Mouse (Mus musculus): ENCODE measurements around the gene Tmem221. TPM values are rescaled to one million over a fixed set of nuclear protein-coding genes. Genes with fewer than 3 reads are reported as not detected.

The Tmem221 gene
- polyA plus RNA-seq, 1 experiment, result 1.3 TPM

DNA sequence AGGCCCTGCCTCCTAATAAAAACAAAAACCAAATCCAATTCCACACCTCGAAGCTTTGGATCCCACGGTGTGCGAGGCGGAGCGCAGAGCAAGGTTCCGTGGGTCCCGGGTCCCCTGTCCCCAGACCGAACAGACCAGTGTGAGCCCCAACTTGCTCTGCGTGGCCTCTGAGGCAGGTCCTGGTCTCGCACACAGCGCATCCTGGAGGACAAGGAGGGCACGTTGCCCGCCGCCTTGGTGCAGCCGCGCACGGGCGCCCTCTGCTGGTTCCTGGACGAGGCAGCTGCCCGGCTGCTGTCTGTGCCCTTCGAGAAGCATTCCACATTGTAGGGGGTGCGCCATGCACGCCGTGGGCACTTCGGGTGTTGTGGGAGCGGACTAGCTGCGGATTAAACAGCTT lies 37.2 kb upstream of the Tmem221 start:
- TF ChIP-seq FLI1 (IDR thresholded peaks at IDR 0.05; ENCODE audit: low read length) (no peak), GATA1 (IDR thresholded peaks at IDR 0.05; ENCODE audit: borderline replicate concordance, low read length) (no peak)
- Histone ChIP-seq H3K36me3 (replicated peaks; ENCODE audit: low read length) (peaks cover 71% of the 10 kb centered on the region), H3K4me3 (replicated peaks) (peak overlapping the region; percentile 69), H3K27me3 (replicated peaks) (no peaks in the 10 kb centered on the region), H3K9me3 (no peaks in the 10 kb centered on the region), H3K4me1 (peaks cover 54% of the 10 kb centered on the region)

DNA sequence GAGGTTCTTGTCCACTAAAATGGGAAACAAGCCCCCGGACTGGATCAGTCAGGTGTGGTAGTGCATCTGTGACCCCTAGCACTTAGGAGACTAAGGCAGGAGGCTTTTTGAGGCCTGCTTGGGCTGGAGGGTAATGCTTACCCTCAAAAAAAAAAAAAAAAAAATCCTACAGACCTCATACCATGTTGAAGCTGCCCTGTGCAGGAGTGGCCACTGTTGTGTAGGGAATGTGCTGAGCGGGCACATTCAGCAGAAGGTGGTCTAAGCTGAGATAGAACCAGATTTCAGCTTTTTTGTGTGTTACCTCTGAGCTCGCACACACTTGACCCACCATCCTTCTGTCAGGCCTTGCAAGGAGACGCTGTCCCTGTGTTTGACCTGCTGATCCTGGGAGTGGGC lies 35.7 kb upstream of the Tmem221 start:
- no peak for TF ChIP-seq FLI1 (IDR thresholded peaks at IDR 0.05; ENCODE audit: low read length)
- no peak for TF ChIP-seq GATA1 (IDR thresholded peaks at IDR 0.05; ENCODE audit: borderline replicate concordance, low read length)
- Histone ChIP-seq H3K4me3 (replicated peaks) (no peak overlapping the region), H3K4me1 (peaks cover 65% of the 10 kb centered on the region), H3K9me3 (no peaks in the 10 kb centered on the region), H3K36me3 (replicated peaks; ENCODE audit: low read length) (peaks cover 55% of the 10 kb centered on the region), H3K27me3 (replicated peaks) (no peaks in the 10 kb centered on the region)

DNA sequence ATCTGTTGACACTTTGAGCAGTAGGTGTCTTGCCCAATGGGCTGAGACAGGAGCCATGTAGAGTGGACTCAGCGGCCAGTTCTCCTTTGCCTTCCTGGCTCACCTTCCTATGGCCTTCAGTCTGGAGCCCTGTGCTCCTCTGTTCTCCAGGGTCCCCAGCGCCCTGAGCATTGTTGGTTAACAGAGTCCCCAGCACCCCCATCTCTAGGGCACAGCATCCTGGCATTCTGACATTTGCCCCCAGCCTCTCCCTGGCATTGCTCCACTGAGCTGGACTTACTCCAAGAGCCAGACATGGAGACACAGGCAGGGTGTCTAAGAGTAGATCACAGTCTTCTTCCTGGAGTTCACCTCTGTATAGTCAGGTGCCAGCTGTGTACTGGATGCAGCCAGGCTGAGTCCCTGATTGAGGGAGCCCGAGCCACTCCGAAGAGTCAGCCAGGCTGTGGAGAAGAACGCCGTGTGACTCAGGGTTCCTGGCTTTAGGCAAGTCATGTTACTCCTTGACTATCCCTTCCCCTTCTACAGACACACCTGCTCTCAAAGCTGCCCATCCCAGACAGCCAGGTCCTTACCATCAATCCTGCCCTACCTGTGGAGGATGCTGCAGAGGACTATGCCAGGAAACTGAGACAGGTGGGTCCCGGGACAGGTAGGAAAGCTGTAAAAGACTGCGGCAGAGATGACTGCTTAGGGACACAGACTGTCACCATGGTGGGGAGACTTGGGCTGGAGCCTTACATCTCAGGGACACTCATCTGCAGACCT lies 35.1 kb upstream of the Tmem221 start:
- H3K4me3 ChIP-seq (replicated peaks), result peak overlapping the region; percentile 99
- H3K36me3 ChIP-seq (replicated peaks; ENCODE audit: low read length), result peaks cover 50% of the 10 kb centered on the region

DNA sequence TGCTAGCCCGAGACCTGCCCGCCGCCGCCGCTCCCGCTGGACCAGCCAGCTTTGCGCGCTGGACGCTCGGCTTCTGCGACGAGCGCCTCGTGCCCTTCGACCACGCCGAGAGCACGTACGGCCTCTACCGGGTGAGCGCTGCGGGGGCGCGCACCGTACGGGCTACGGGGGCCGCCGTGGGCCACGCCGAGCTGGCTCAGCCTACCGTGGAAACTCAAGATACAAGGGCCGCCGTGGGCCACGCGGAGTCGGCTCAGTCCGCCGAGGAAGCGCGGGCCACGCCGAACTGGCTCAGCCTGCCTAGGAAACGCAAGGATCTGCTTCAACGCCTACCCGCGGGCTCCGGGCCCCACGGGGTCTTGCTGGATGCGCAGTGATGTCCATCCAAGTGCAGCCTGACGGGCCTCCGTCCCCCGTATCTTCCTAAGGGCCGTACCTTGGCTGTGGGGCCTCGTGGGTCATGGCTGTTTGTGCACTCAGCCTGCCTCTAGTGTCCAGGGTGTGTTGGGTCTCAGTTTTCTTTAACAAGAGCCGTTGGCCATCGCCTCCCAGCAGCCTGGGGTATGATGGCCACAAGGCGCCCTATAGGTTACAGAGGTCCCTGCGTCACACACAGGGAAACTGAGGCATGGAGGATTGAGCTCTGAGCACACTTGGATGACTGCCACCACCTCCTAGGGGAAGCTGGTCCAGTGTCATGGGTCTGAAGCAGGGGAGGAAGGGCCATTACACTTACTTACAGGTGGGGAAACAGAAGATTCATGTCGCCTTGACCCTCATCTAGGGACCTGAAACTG lies 33.9 kb upstream of the Tmem221 start:
- H3K4me1 ChIP-seq, result peaks cover 69% of the 10 kb centered on the region
- peak overlapping the region; percentile 99 for H3K4me3 ChIP-seq (replicated peaks)
- no peaks in the 10 kb centered on the region for H3K27me3 ChIP-seq (replicated peaks)
- H3K9me3 ChIP-seq, result no peaks in the 10 kb centered on the region
- H3K36me3 ChIP-seq (replicated peaks; ENCODE audit: low read length), result peaks cover 48% of the 10 kb centered on the region
- TF ChIP-seq FLI1 (IDR thresholded peaks at IDR 0.05; ENCODE audit: low read length) (no peak), GATA1 (IDR thresholded peaks at IDR 0.05; ENCODE audit: borderline replicate concordance, low read length) (no peak)

More for the DNA sequence above, 35.1 kb upstream of the Tmem221 start:
- Histone ChIP-seq H3K27me3 (replicated peaks) (no peaks in the 10 kb centered on the region), H3K9me3 (no peaks in the 10 kb centered on the region), H3K4me1 (peaks cover 65% of the 10 kb centered on the region)
- TF ChIP-seq GATA1 (IDR thresholded peaks at IDR 0.05; ENCODE audit: borderline replicate concordance, low read length), result no peak
- no peak for TF ChIP-seq FLI1 (IDR thresholded peaks at IDR 0.05; ENCODE audit: low read length)

- no peak for TF ChIP-seq FLI1 (IDR thresholded peaks at IDR 0.05; ENCODE audit: low read length)
- no peak for TF ChIP-seq GATA1 (IDR thresholded peaks at IDR 0.05; ENCODE audit: borderline replicate concordance, low read length)
- no peaks in the 10 kb centered on the region for H3K27me3 ChIP-seq (replicated peaks)
- H3K9me3 ChIP-seq, result no peaks in the 10 kb centered on the region
- peaks cover 45% of the 10 kb centered on the region for H3K36me3 ChIP-seq (replicated peaks; ENCODE audit: low read length)
- H3K4me1 ChIP-seq, result peaks cover 64% of the 10 kb centered on the region
- H3K4me3 ChIP-seq (replicated peaks), result peak within 1 kb of the TSS; percentile 99
Measured at GRCm38 (mm10) chr8:71591471-71592373, 33.1 kb upstream of the Tmem221 start, which contains the start of gene Pgls. Pgls (plus strand) TSS chr8:71592176.

GRCm38 (mm10) chr8:71591017-71591416 lies 32.3 kb upstream of the Tmem221 start:
- Histone ChIP-seq H3K36me3 (replicated peaks; ENCODE audit: low read length) (peaks cover 42% of the 10 kb centered on the region), H3K4me3 (replicated peaks) (peak overlapping the region; percentile 99), H3K9me3 (no peaks in the 10 kb centered on the region), H3K27me3 (replicated peaks) (no peaks in the 10 kb centered on the region), H3K4me1 (peaks cover 57% of the 10 kb centered on the region)
- no peak for TF ChIP-seq GATA1 (IDR thresholded peaks at IDR 0.05; ENCODE audit: borderline replicate concordance, low read length)
- no peak for TF ChIP-seq FLI1 (IDR thresholded peaks at IDR 0.05; ENCODE audit: low read length)

DNA sequence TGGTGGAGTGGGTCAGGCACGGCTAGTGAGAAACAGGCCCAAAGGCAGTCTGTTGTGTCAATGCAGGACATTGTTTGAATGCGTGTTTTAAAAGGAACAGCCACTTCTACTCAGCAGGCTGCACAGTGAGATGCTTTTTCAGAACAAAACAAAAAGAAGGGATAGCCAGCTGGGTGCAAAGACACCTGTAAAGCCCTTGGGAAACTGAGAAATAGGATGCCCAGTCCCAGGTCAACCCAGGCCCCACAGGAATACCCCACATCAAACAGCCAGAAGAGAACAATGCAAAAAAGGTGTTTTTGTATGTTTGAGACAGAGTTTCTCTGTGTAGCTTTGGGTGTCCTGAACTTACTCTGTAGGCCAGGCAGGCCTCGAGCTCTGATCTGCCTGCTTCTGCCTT lies 30.1 kb upstream of the Tmem221 start:
- Histone ChIP-seq H3K9me3 (no peaks in the 10 kb centered on the region), H3K4me1 (peaks cover 42% of the 10 kb centered on the region), H3K27me3 (replicated peaks) (peaks cover 8% of the 10 kb centered on the region), H3K4me3 (replicated peaks) (peak overlapping the region; percentile 60), H3K36me3 (replicated peaks; ENCODE audit: low read length) (peaks cover 40% of the 10 kb centered on the region)
- TF ChIP-seq GATA1 (IDR thresholded peaks at IDR 0.05; ENCODE audit: borderline replicate concordance, low read length) (no peak), FLI1 (IDR thresholded peaks at IDR 0.05; ENCODE audit: low read length) (no peak)

GRCm38 (mm10) chr8:71586891-71587290 lies 28.2 kb upstream of the Tmem221 start:
- peaks cover 36% of the 10 kb centered on the region for H3K36me3 ChIP-seq (replicated peaks; ENCODE audit: low read length)
- no peak overlapping the region for H3K4me3 ChIP-seq (replicated peaks)
- H3K4me1 ChIP-seq, result peaks cover 41% of the 10 kb centered on the region
- no peak for TF ChIP-seq GATA1 (IDR thresholded peaks at IDR 0.05; ENCODE audit: borderline replicate concordance, low read length)
- TF ChIP-seq FLI1 (IDR thresholded peaks at IDR 0.05; ENCODE audit: low read length), result no peak
- peaks cover 9% of the 10 kb centered on the region for H3K27me3 ChIP-seq (replicated peaks)
- no peaks in the 10 kb centered on the region for H3K9me3 ChIP-seq

- Histone ChIP-seq H3K27me3 (replicated peaks) (peaks cover 9% of the 10 kb centered on the region), H3K9me3 (no peaks in the 10 kb centered on the region), H3K4me1 (peaks cover 71% of the 10 kb centered on the region), H3K36me3 (replicated peaks; ENCODE audit: low read length) (peaks cover 22% of the 10 kb centered on the region), H3K4me3 (replicated peaks) (peak overlapping the region; percentile 75)
- TF ChIP-seq FLI1 (IDR thresholded peaks at IDR 0.05; ENCODE audit: low read length), result no peak
- TF ChIP-seq GATA1 (IDR thresholded peaks at IDR 0.05; ENCODE audit: borderline replicate concordance, low read length), result no peak
Measured at GRCm38 (mm10) chr8:71580201-71580600, 21.5 kb upstream of the Tmem221 start.
